Mouse (Mus musculus) bone marrow, adult 2 months (tissue): ENCODE results near the gene Slc35e1. TPM values are rescaled to one million over a fixed set of nuclear protein-coding genes. Genes with fewer than 3 reads are reported as not detected.

Source experiments
- H3K27ac ChIP-seq: fragments of 200-500 bp; 2 replicates; pipeline ENCODE4 v1.5.1; 2012; ENCODE audit warnings: low read depth, mild to moderate bottlenecking, control low read depth, inconsistent platforms, low read length; ENCODE audit not compliant: control insufficient read depth, poor library complexity, insufficient read depth
- H3K4me1 ChIP-seq: fragments of 200-500 bp; 2 replicates; pipeline ENCODE4 v1.6.1; 2011; ENCODE audit warnings: low read length; ENCODE audit not compliant: control insufficient read depth, insufficient read depth
- H3K4me3 ChIP-seq: fragments of 200-500 bp; replicated peaks from 2 replicates; pipeline ENCODE3; 2011; ENCODE audit warnings: mild to moderate bottlenecking, low read depth, low read length, control low read depth; ENCODE audit not compliant: control insufficient read depth
- CTCF ChIP-seq: fragments of 200-500 bp; IDR thresholded peaks from 2 replicates; pipeline ENCODE4 v1.5.1; 2011; ENCODE audit warnings: low read length, control low read depth; ENCODE audit not compliant: control insufficient read depth, insufficient read depth
- POLR2A ChIP-seq: fragments of 200-500 bp; IDR thresholded peaks from 2 replicates; pipeline ENCODE4 v1.6.1; 2011; ENCODE audit warnings: low read depth, mild to moderate bottlenecking, control low read depth, low read length, borderline replicate concordance; ENCODE audit not compliant: control insufficient read depth
- WGBS: fragments of 180-500 bp; shearing (Covaris S2); methylation state at CpG from one replicate; pipeline ENCODE4 v1.1.7; 2018; 5-methylcytosine and 5-hydroxymethylcytosine counted together
- polyA plus RNA-seq: library from polyadenylated mRNA; stranded (reverse); fragments of >200 nt; gene quantifications from 2 replicates; pipeline ENCODE4 v1.2.4, GENCODE M21; 2011; ENCODE audit warnings: low replicate concordance; ENCODE audit not compliant: missing spikeins, insufficient read depth, insufficient read length

Gene Slc35e1
- polyA plus RNA-seq, 1 experiment, result 23.6 TPM

- no peak overlapping the region for H3K4me3 ChIP-seq
- no peak overlapping the region for H3K27ac ChIP-seq
- no peaks in the 10 kb centered on the region; the same call in 1 of the 2 replicates for H3K4me1 ChIP-seq
- 96% methylated on average over 7 of the region's 7 CpGs for WGBS
- no peak for TF ChIP-seq POLR2A
- no peak for TF ChIP-seq CTCF
These were observed 21.7 kb downstream of the Slc35e1 start for GRCm38 (mm10) chr8:72470684-72471083.

- WGBS, result 90% methylated on average over 8 of the region's 8 CpGs
- H3K27ac ChIP-seq, result no peak overlapping the region
- H3K4me3 ChIP-seq, result no peak overlapping the region
- no peaks in the 10 kb centered on the region; the same call in 1 of the 2 replicates for H3K4me1 ChIP-seq
- no peak for TF ChIP-seq CTCF
- TF ChIP-seq POLR2A, result no peak
These were observed 22.4 kb downstream of the Slc35e1 start for GRCm38 (mm10) chr8:72469984-72470383.

GRCm38 (mm10) chr8:72469243-72469642 is 23.2 kb downstream of the Slc35e1 start:
- Histone ChIP-seq H3K27ac (no peak overlapping the region), H3K4me1 (no peaks in the 10 kb centered on the region; the same call in 1 of the 2 replicates), H3K4me3 (no peak overlapping the region)
- TF ChIP-seq POLR2A (no peak), CTCF (no peak)
- 81% methylated on average over 2 of the region's 2 CpGs for WGBS

- H3K27ac ChIP-seq, result no peak overlapping the region
- H3K4me3 ChIP-seq, result no peak overlapping the region
- TF ChIP-seq CTCF, result no peak
- no peaks in the 10 kb centered on the region for H3K4me1 ChIP-seq
- 94% methylated on average over 10 of the region's 10 CpGs for WGBS
These were observed 28.2 kb downstream of the Slc35e1 start for GRCm38 (mm10) chr8:72464211-72464610.

GRCm38 (mm10) chr8:72459881-72460533 is 32.4 kb downstream of the Slc35e1 start:
- TF ChIP-seq POLR2A, result no peak
- no peak for TF ChIP-seq CTCF
- Histone ChIP-seq H3K4me1 (no peaks in the 10 kb centered on the region), H3K27ac (no peak overlapping the region), H3K4me3 (no peak overlapping the region)
- WGBS, result 86% methylated on average over 4 of the region's 4 CpGs

- WGBS, result 88% methylated on average over 6 of the region's 6 CpGs
- Histone ChIP-seq H3K4me3 (no peak overlapping the region), H3K4me1 (no peaks in the 10 kb centered on the region), H3K27ac (no peak overlapping the region)
- TF ChIP-seq POLR2A (no peak), CTCF (no peak)
These were observed 34.0 kb downstream of the Slc35e1 start for GRCm38 (mm10) chr8:72458457-72458856.

GRCm38 (mm10) chr8:72457806-72458205 is 34.6 kb downstream of the Slc35e1 start:
- no peaks in the 10 kb centered on the region for H3K4me1 ChIP-seq
- 96% methylated on average over 3 of the region's 3 CpGs for WGBS
- no peak overlapping the region for H3K27ac ChIP-seq
- no peak overlapping the region for H3K4me3 ChIP-seq
- TF ChIP-seq CTCF, result no peak
- no peak for TF ChIP-seq POLR2A

- Histone ChIP-seq H3K4me3 (no peak overlapping the region), H3K4me1 (no peaks in the 10 kb centered on the region), H3K27ac (no peak overlapping the region)
- TF ChIP-seq CTCF (no peak), POLR2A (no peak)
- WGBS, result 82% methylated on average over 4 of the region's 4 CpGs
These were observed 37.1 kb downstream of the Slc35e1 start for GRCm38 (mm10) chr8:72455317-72455716.

- TF ChIP-seq CTCF (no peak), POLR2A (no peak)
- no peak overlapping the region for H3K27ac ChIP-seq
- H3K4me3 ChIP-seq, result no peak overlapping the region
- H3K4me1 ChIP-seq, result no peaks in the 10 kb centered on the region
- WGBS, result 87% methylated on average over 2 of the region's 2 CpGs
These were observed 38.5 kb downstream of the Slc35e1 start for GRCm38 (mm10) chr8:72453904-72454303.
